Mouse (Mus musculus) small intestine, adult 2 months (tissue): ENCODE results near the gene Mturn.

ENCODE experiments used
- CTCF ChIP-seq: fragments of 200-500 bp; IDR thresholded peaks from 2 replicates; pipeline ENCODE4 v1.5.1; 2012; ENCODE audit warnings: low read depth, mild to moderate bottlenecking, control low read depth, inconsistent platforms, low read length, moderate library complexity, mixed read lengths; ENCODE audit not compliant: insufficient replicate concordance, insufficient read length; ENCODE audit errors: extremely low read depth
- POLR2A ChIP-seq: fragments of 200-500 bp; IDR thresholded peaks from 2 replicates; pipeline ENCODE4 v1.6.1; 2012; ENCODE audit warnings: low read depth, mild to moderate bottlenecking, control low read depth, inconsistent platforms, low read length, moderate library complexity

- TF ChIP-seq CTCF (no peak), POLR2A (no peak)
These were observed 56.3 kb downstream of the Mturn start for GRCm38 (mm10) chr6:54737684-54738083.
